Mouse (Mus musculus) kidney, postnatal 25 days (tissue): ENCODE measurements around the gene Iqcf1.

Source experiments
- DNase-seq, 2 experiments: peaks; one replicate each; pipeline ENCODE4 v3.0.0; 2021; ENCODE audit warnings: mixed read lengths in 2 of 2

The Iqcf1 gene

GRCm38 (mm10) chr9:106465571-106466200 lies 34.1 kb upstream of the Iqcf1 start, which contains the start of gene Gpr62:
Gene Gpr62, minus strand, starts transcription at chr9:106465938.
- DNase-seq: no peak

DNA sequence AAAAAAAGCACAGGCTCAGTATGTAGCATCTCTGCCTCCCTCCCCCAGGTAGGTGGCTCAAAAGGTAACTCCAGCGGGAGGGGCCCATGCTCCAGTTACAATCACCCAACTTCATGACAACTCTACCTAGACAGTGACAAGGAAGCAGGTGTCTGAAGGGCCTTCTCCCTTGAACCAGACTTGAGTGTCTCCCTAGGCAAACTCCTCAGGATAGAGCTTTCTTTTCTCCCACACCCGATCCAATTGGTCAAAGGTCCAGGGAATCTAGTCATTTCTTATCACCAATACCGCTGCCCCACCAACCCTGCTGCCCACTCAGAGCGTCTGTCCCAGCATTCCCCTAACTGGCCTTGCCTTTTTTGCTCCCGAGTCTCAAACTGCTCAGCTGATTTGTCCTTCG lies 33.0 kb upstream of the Iqcf1 start:
- DNase-seq: no peak

DNA sequence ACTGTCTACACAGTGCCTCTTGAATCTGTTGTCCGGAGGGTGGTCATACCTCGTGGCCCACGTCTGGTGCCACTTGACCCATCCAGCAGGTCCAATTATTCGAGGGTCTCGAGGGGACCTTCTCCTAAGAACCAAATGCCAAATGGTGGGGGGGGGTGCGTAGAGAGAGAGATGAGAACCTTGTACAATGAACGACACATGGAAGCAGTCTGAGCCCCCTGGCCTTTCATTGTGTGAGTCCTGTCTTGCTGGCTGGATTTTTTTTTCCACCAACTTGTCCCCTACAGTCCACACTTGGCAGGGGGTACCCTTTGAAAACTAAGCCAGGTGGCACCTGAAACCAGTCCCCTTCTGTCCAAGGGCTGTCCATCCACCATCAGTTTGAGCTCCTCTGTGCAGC lies 32.0 kb upstream of the Iqcf1 start:
- DNase-seq: no peak

- DNase-seq: peak in 1 of 2 experiments; percentile 44
Observed at GRCm38 (mm10) chr9:106469317-106469716, 30.4 kb upstream of the Iqcf1 start.

DNA sequence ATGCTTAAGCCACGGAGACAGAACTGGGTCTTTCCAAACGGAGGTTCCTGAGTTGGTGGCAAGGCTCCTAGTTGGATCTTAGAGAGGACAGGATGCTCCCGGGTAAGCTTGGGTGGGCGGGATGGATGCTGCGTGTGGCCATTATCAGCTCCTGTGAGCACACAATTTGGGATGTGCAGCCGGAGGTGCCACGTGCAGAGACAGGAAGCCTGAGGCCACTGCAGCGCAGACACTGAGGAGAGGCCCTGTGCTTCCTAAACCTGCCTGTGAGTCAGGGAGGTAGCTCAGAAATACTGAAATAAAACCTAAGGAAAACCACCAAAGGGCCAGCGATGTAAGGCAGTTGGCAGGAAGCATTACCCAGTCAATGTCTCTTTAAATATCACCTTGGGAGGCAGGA lies 30.0 kb upstream of the Iqcf1 start:
- DNase-seq: peak in 1 of 2 experiments; percentile 28

- peak in 1 of 2 experiments; percentile 61 for DNase-seq
Observed at GRCm38 (mm10) chr9:106470991-106471750, 28.6 kb upstream of the Iqcf1 start.

GRCm38 (mm10) chr9:106471892-106472291 lies 27.9 kb upstream of the Iqcf1 start:
- peak; percentile 77 to 87 for DNase-seq

GRCm38 (mm10) chr9:106472321-106472720 lies 27.4 kb upstream of the Iqcf1 start:
- DNase-seq: peak in 1 of 2 experiments; percentile 41

DNA sequence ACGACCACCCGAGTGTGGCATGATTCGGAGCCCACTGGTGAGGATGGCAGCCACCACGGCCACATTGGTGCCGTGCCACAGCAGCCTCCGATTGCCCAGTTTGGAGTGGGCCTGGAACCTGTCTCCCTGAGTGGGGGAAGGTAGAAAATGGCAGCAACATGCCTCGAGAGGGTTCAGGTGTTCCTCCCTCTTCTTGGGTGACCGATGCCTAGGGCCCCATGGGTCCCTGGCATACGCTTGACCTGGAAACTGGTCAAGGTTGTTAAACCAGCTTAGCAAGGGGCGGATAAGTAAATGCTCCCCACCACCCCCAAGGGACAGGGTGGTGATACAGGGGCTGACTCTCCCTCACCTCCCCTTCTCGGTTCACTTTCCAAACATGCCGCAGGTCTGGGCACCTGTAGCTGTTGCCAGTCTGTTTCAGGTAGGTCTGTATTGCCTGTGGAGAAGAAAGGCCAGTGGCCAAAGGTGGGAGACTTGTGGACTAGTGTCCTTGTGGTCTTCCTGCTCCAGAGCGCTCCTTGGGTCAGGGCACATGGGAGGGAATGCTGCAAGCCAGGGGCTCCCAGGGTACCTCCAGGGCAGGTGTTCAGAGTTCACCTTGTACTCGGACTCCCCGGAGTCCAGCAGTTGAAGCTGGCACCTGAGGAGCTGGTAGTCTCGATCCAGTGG lies 26.6 kb upstream of the Iqcf1 start:
- DNase-seq: peak; percentile 48 to 89

DNA sequence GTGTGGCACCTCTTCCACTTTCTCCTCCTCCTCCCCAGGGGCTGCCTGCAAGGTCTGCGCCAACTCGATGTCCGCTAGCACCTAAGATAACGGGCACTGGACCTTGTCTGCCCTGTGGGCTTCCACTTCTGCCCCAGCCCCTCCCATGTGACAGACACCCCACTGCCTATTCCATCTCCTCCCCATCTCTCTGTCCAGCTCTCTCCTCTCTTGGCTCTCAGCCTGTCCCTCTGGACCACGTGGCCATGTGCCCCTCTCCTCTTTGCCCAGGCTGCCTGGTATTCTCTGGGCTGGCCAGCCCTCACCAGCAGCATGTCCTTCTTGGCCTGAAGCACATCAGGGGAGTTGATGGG lies 26.0 kb upstream of the Iqcf1 start:
- DNase-seq: no peak

DNA sequence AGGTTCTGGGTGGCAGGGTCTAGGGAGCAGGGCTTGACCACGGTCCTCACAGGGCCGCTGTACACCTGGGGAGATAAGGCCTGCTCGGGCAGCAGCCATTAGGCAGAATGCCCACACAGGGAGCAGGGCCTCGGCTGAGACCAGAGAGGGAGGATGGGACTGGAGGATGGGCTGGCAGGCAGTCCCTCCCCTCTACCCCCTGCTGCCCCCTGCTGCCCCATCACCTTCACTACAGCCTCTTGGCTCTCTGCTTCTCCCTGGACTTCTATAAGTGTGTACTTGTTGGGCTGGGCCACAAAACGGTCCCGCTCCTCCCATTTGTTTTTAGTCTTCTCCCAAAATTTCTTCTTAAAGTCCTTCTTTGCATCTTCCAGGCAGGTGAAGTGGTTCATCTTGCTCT lies 25.3 kb upstream of the Iqcf1 start:
- peak; percentile 70 to 86 for DNase-seq

GRCm38 (mm10) chr9:106475046-106475445 lies 24.7 kb upstream of the Iqcf1 start:
- peak in 1 of 2 experiments; percentile 70 for DNase-seq

GRCm38 (mm10) chr9:106475663-106476001 lies 24.1 kb upstream of the Iqcf1 start, which contains the start of gene Rrp9:
Gene Rrp9, plus strand, starts transcription at chr9:106475963.
- DNase-seq: peak in 1 of 2 experiments; percentile 45

GRCm38 (mm10) chr9:106476002-106476923 lies 23.5 kb upstream of the Iqcf1 start:
- peak; percentile 66 to 77 for DNase-seq

GRCm38 (mm10) chr9:106476924-106477484 lies 22.8 kb upstream of the Iqcf1 start, which contains the start of gene Parp3:
Gene Parp3, minus strand, starts transcription at chr9:106476949.
- peak; percentile 100 for DNase-seq

- no peak for DNase-seq
Observed at GRCm38 (mm10) chr9:106477649-106478048, 22.1 kb upstream of the Iqcf1 start.

- peak in 1 of 2 experiments; percentile 22 for DNase-seq
Observed at GRCm38 (mm10) chr9:106478101-106478500, 21.7 kb upstream of the Iqcf1 start.

- peak in 1 of 2 experiments; percentile 24 for DNase-seq
Observed at GRCm38 (mm10) chr9:106480541-106480940, 19.2 kb upstream of the Iqcf1 start.

DNA sequence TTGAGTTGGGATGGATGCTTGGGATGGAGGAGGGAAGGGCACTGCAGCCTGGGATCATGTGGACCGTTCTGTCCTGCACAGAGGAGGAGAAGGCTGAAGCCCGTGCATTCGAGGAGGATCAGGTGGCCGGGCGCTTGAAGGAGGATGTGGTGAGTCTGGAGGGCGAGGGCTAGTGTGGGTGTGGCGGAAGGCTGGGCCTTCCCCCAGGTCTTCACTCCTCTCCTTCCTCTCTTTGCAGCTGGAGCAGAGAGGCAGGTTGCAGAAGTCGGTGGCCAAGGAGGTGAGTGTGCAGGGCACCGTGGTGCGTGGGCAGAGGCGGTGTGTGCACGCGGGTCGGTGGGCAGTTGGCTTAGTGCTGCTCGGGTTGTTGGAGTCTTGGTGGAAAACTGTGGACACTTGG lies 18.7 kb upstream of the Iqcf1 start:
- peak in 1 of 2 experiments; percentile 33 for DNase-seq

- peak in 1 of 2 experiments; percentile 26 for DNase-seq
Observed at GRCm38 (mm10) chr9:106481676-106482075, 18.1 kb upstream of the Iqcf1 start.

GRCm38 (mm10) chr9:106482578-106483115 lies 17.1 kb upstream of the Iqcf1 start:
- peak in 1 of 2 experiments; percentile 29 for DNase-seq

- DNase-seq: peak in 1 of 2 experiments; percentile 28
Observed at GRCm38 (mm10) chr9:106483136-106483535, 16.6 kb upstream of the Iqcf1 start.
